Mouse (Mus musculus) bone marrow macrophage, adult 2 months (primary cell): ENCODE results near the gene Snai1.

ENCODE experiments used
- CTCF ChIP-seq: IDR thresholded peaks from 2 replicates; pipeline ENCODE4 v1.5.1; 2012; ENCODE audit warnings: low read depth, mild to moderate bottlenecking, low read length, moderate library complexity
- POLR2A ChIP-seq: IDR thresholded peaks from 2 replicates; pipeline ENCODE4 v1.6.1; 2012; ENCODE audit warnings: mild to moderate bottlenecking, low read depth, low read length, borderline replicate concordance

GRCm38 (mm10) chr2:167578521-167578920, 40.5 kb downstream of the Snai1 start:
- no peak for TF ChIP-seq CTCF
- TF ChIP-seq POLR2A: no peak
